Mouse (Mus musculus) bone marrow, adult 2 months (tissue): Measurements from ENCODE around the gene Spx.

Experiments
- CTCF ChIP-seq: fragments of 200-500 bp; IDR thresholded peaks from 2 replicates; pipeline ENCODE4 v1.5.1; 2011; ENCODE audit warnings: low read length, control low read depth; ENCODE audit not compliant: control insufficient read depth, insufficient read depth
- POLR2A ChIP-seq: fragments of 200-500 bp; IDR thresholded peaks from 2 replicates; pipeline ENCODE4 v1.6.1; 2011; ENCODE audit warnings: low read depth, mild to moderate bottlenecking, control low read depth, low read length, borderline replicate concordance; ENCODE audit not compliant: control insufficient read depth

DNA sequence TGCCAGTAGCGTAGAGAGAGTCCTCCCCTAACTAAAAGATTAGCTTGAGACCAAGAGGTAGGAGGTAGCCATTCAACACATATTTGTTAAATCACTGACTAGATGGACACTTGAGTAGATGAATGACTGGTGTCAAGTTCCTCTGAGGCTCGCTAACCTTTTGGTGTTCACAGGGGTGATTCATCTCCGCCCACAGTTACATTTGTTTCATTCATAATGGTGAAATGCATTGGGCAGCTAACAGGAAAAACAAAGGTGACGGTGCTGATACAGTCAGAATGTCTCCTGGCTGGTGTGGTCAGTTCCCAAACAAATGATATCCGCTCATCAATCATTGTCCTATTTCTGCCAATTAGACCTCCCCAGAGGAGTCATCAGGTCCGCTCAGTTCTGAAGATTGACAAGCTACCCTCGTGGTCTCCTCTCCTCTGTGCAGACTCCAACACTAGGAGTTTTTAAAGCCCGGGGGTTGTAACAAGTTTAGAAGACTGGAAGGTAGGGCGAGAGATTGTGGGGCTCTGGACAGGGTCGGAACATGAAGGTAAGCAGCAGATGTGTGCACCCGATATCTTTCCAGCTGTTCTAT, at the start of gene Spx:
- TF ChIP-seq CTCF: no peak
- TF ChIP-seq POLR2A: no peak
